Mouse (Mus musculus) E14TG2a.4 (cell line): Measurements from ENCODE around the gene C8b.

ENCODE experiments used
- CTCF ChIP-seq: conservative IDR thresholded peaks from 2 replicates; pipeline ENCODE4 v1.5.1; 2014; ENCODE audit warnings: low read length
- NANOG ChIP-seq: IDR thresholded peaks from 2 replicates; pipeline ENCODE4 v1.6.1; 2014; ENCODE audit warnings: borderline replicate concordance, low read length, mixed read lengths
- POU5F1 ChIP-seq: IDR thresholded peaks from 2 replicates; pipeline ENCODE4 v1.6.1; 2014; ENCODE audit warnings: low read length, borderline replicate concordance

GRCm38 (mm10) chr4:104816519-104817232 lies 50.6 kb downstream of the C8b start:
- TF ChIP-seq CTCF (no peak), POU5F1 (no peak), NANOG (no peak)
